30 mouse cellular contexts compared by ENCODE assay signal in genomic region chr16:33766309-33766708, GRCm38 (mm10). TPM values are rescaled to one million over a fixed set of nuclear protein-coding genes. Genes with fewer than 3 reads are reported as not detected.
DNase-seq lines count a peak whose midpoint lies in the region; ATAC-seq and TF ChIP-seq lines count a peak whose summit lies in the region.
"Had no signal": no experiment of that assay in that cellular context is flagged by ENCODE, and none has a peak within 500 bp of the region (broad histone marks: within the 10 kb centered on the region; RNA-seq: fewer than 3 reads in every experiment).

No protein-coding gene starts in this region.

- no peaks in the 10 kb centered on the region for H3K36me3 ChIP-seq in liver, embryonic 11.5 days (ENCODE audit: control insufficient read depth, insufficient read depth, low read length)
- peaks cover 2% of the 10 kb centered on the region for H3K36me3 ChIP-seq in G1E (replicated peaks)
- H3K36me3 ChIP-seq in liver, embryonic 13.5 days = peaks cover 14% of the 10 kb centered on the region; the same call in 1 of the 2 replicates
- H3K36me3 ChIP-seq: embryonic facial prominence, embryonic 15.5 days; lung, embryonic 15.5 days; stomach, embryonic 15.5 days had no signal

- no peaks in the 10 kb centered on the region for H3K27me3 ChIP-seq in liver, embryonic 11.5 days (replicated peaks; ENCODE audit: control insufficient read depth, insufficient read depth, low read length)
- H3K27me3 ChIP-seq in G1E (ENCODE audit: insufficient read depth, low read length) = no peaks in the 10 kb centered on the region
- H3K27me3 ChIP-seq in liver, embryonic 13.5 days = no peaks in the 10 kb centered on the region
- H3K27me3 ChIP-seq: embryonic facial prominence, embryonic 15.5 days; forebrain, embryonic 12.5 days; limb, embryonic 13.5 days; liver, embryonic 15.5 days; lung, embryonic 15.5 days; neural tube, embryonic 12.5 days; stomach, embryonic 15.5 days had no signal

- WGBS in liver, embryonic 11.5 days = 65% methylated on average over 12 of the region's 12 CpGs
- 60% methylated on average over 12 of the region's 12 CpGs for WGBS in liver, embryonic 13.5 days (ENCODE audit: insufficient replicate concordance)

- TF ChIP-seq CTCF in G1E (IDR thresholded peaks at IDR 0.05; ENCODE audit: low read depth, low read length) = no peak

- H3K4me3 ChIP-seq in liver, embryonic 11.5 days (ENCODE audit: low read depth, low read length) = peak overlapping the region; percentile 10; the same call in 1 of the 2 replicates
- peak overlapping the region; percentile 63; the same call in 1 of the 2 replicates for H3K4me3 ChIP-seq in G1E (ENCODE audit: low read depth, low read length)
- H3K4me3 ChIP-seq in liver, embryonic 13.5 days (replicated peaks) = no peak overlapping the region
- H3K4me3 ChIP-seq: embryonic facial prominence, embryonic 10.5 days; embryonic facial prominence, embryonic 15.5 days; forebrain, embryonic 12.5 days; limb, embryonic 13.5 days; liver, embryonic 15.5 days; lung, embryonic 15.5 days; neural tube, embryonic 12.5 days; stomach, embryonic 15.5 days had no signal

- H3K9ac ChIP-seq in liver, embryonic 11.5 days (ENCODE audit: low read depth, low read length) = no peak overlapping the region
- H3K9ac ChIP-seq in liver, embryonic 13.5 days = no peak overlapping the region
- H3K9ac ChIP-seq: embryonic facial prominence, embryonic 15.5 days; forebrain, embryonic 12.5 days; forebrain, postnatal 0 days; hindbrain, embryonic 14.5 days; limb, embryonic 13.5 days; liver, embryonic 15.5 days; lung, embryonic 15.5 days; neural tube, embryonic 12.5 days; stomach, embryonic 15.5 days had no signal

- peak; percentile 56; the same call in 1 of the 2 replicates for ATAC-seq in liver, embryonic 11.5 days (replicated peaks; ENCODE audit: low FRiP score)
- no peak for ATAC-seq in G1E (ENCODE audit: extremely low read depth, insufficient number of reproducible peaks, low FRiP score, poor library complexity, severe bottlenecking)
- peak; percentile 52; the same call in 1 of the 2 replicates for ATAC-seq in liver, embryonic 13.5 days (ENCODE audit: low read depth)
- ATAC-seq: forebrain, postnatal 0 days; midbrain, embryonic 16.5 days had no signal

- H3K9me3 ChIP-seq in liver, embryonic 11.5 days (ENCODE audit: control insufficient read depth, low read length) = no peaks in the 10 kb centered on the region
- H3K9me3 ChIP-seq in G1E (replicated peaks) = no peaks in the 10 kb centered on the region
- H3K9me3 ChIP-seq in liver, embryonic 13.5 days (replicated peaks) = no peaks in the 10 kb centered on the region
- H3K9me3 ChIP-seq: embryonic facial prominence, embryonic 10.5 days; embryonic facial prominence, embryonic 15.5 days; forebrain, embryonic 12.5 days; limb, embryonic 13.5 days; liver, embryonic 15.5 days; lung, embryonic 15.5 days; neural tube, embryonic 12.5 days; stomach, embryonic 15.5 days had no signal

- peaks cover 27% of the 10 kb centered on the region for H3K4me1 ChIP-seq in liver, embryonic 11.5 days (replicated peaks; ENCODE audit: control insufficient read depth, insufficient read depth, low read length)
- H3K4me1 ChIP-seq in G1E (ENCODE audit: insufficient read depth, low read depth, low read length) = peaks cover 98% of the 10 kb centered on the region
- H3K4me1 ChIP-seq in liver, embryonic 13.5 days (replicated peaks) = peaks cover 65% of the 10 kb centered on the region
- H3K4me1 ChIP-seq: lung, embryonic 15.5 days; stomach, embryonic 15.5 days had no signal

- DNase-seq in liver, embryonic 11.5 days (ENCODE audit: low spot score) = no peak
- no peak for DNase-seq in liver
- no peak for DNase-seq in G1E (ENCODE audit: low spot score)
- DNase-seq in liver, embryonic 13.5 days = no peak
- no peak for DNase-seq in spleen, postnatal 4 days (ENCODE audit: low spot score in 2 of 2)
- no peak for DNase-seq in frontal cortex, postnatal 14 days (ENCODE audit: low spot score in 2 of 2)
- DNase-seq in thymus, postnatal 25 days = no peak
- DNase-seq: cerebellum, adult 8-10 months; cerebellum, postnatal 25 days; forebrain, postnatal 0 days; gastrocnemius, postnatal 14 days; heart, adult 18-20 months; kidney, adult 8-10 months; kidney, postnatal 4 days; lung, postnatal 36 days had no signal

- H3K27ac ChIP-seq in liver, embryonic 11.5 days (ENCODE audit: low read depth, low read length) = no peak overlapping the region
- no peak overlapping the region for H3K27ac ChIP-seq in liver, embryonic 13.5 days
- H3K27ac ChIP-seq: embryonic facial prominence, embryonic 10.5 days; embryonic facial prominence, embryonic 15.5 days; forebrain, embryonic 12.5 days; hindbrain, embryonic 14.5 days; kidney, postnatal 0 days; limb, embryonic 13.5 days; liver, embryonic 15.5 days; lung, embryonic 15.5 days; neural tube, embryonic 12.5 days; stomach, embryonic 15.5 days had no signal

- H3K4me2 ChIP-seq in liver, embryonic 11.5 days = peak overlapping the region; percentile 46
- H3K4me2 ChIP-seq in liver, embryonic 13.5 days = peak overlapping the region; percentile 15; the same call in 1 of the 2 replicates
- H3K4me2 ChIP-seq: embryonic facial prominence, embryonic 15.5 days; forebrain, embryonic 12.5 days; heart, embryonic 11.5 days; hindbrain, embryonic 14.5 days; limb, embryonic 13.5 days; liver, embryonic 15.5 days; lung, embryonic 15.5 days; midbrain, embryonic 11.5 days; neural tube, embryonic 12.5 days; stomach, embryonic 15.5 days had no signal

RNA-seq across cellular contexts. Expression of gene Muc13, which starts 27.5 kb away (rescaled TPM):
- 10.1 and 10.4 TPM in 2 replicates for polyA plus RNA-seq in liver, embryonic 11.5 days (2014; fragmentation: Nextera tagmentation; extraction: Ambion mirVana)
- total RNA-seq in G1E (2014; fragmentation: Nextera tagmentation) (2.7 and 2.9 TPM in 2 replicates), G1E (2017) (6.4 and 6.9 TPM in 2 replicates)
- polyA plus RNA-seq in G1E (2012) = 0.17 and 0.21 TPM in 2 replicates
- 2.7 and 3.2 TPM in 2 replicates for polyA plus RNA-seq in liver, embryonic 13.5 days (2015; fragmentation: Nextera tagmentation; extraction: Ambion mirVana)
- total RNA-seq: forebrain, postnatal 0 days; gastrocnemius, postnatal 14 days; heart, adult 18-20 months; layer of hippocampus, adult 8-10 months; layer of hippocampus, postnatal 25 days had no signal
- polyA plus RNA-seq: forebrain, postnatal 0 days; hindbrain, embryonic 14.5 days; kidney, postnatal 0 days; midbrain, embryonic 16.5 days had no signal
